Mouse (Mus musculus) MEL (cell line): ENCODE data around the gene Cela2a.

Experiments
- CHD2 ChIP-seq: IDR thresholded peaks from 2 replicates; pipeline ENCODE4 v1.6.1; 2011; ENCODE audit warnings: low read length, improper control_type of control experiment
- CTCF ChIP-seq, 3 experiments: IDR thresholded peaks in 2 of 3; conservative IDR thresholded peaks in 1 of 3; 2 replicates each; pipeline ENCODE4 v1.5.1; 2011 to 2012; ENCODE audit warnings: low read length in 3 of 3, low read depth in 2 of 3, mild to moderate bottlenecking in 2 of 3, improper control_type of control experiment in 1 of 3, inconsistent platforms in 1 of 3, mixed read lengths in 1 of 3, moderate library complexity in 1 of 3; ENCODE audit not compliant: control insufficient read depth in 1 of 3, insufficient read depth in 1 of 3, poor library complexity in 1 of 3, severe bottlenecking in 1 of 3
- EP300 ChIP-seq, 2 experiments: IDR thresholded peaks; 2 replicates each; pipeline ENCODE4 v1.6.1; 2011; ENCODE audit warnings: improper control_type of control experiment in 2 of 2, low read length in 2 of 2, low read depth in 1 of 2, mild to moderate bottlenecking in 1 of 2
- MAFK ChIP-seq: IDR thresholded peaks from 2 replicates; pipeline ENCODE4 v1.6.1; 2011; ENCODE audit warnings: low read depth, mild to moderate bottlenecking, low read length, improper control_type of control experiment, borderline replicate concordance
- TAL1 ChIP-seq: IDR thresholded peaks from 2 replicates; pipeline ENCODE4 v1.6.1; 2012; ENCODE audit warnings: mild to moderate bottlenecking, inconsistent platforms, low read length, moderate library complexity, mixed read lengths
- TBP ChIP-seq: IDR thresholded peaks from 2 replicates; pipeline ENCODE4 v1.8.0; 2011; ENCODE audit warnings: low read depth, low read length, improper control_type of control experiment
- USF1 ChIP-seq: IDR thresholded peaks from 2 replicates; pipeline ENCODE4 v1.6.1; 2014; ENCODE audit warnings: low read depth, mild to moderate bottlenecking, inconsistent platforms, low read length, improper control_type of control experiment, moderate library complexity

DNA sequence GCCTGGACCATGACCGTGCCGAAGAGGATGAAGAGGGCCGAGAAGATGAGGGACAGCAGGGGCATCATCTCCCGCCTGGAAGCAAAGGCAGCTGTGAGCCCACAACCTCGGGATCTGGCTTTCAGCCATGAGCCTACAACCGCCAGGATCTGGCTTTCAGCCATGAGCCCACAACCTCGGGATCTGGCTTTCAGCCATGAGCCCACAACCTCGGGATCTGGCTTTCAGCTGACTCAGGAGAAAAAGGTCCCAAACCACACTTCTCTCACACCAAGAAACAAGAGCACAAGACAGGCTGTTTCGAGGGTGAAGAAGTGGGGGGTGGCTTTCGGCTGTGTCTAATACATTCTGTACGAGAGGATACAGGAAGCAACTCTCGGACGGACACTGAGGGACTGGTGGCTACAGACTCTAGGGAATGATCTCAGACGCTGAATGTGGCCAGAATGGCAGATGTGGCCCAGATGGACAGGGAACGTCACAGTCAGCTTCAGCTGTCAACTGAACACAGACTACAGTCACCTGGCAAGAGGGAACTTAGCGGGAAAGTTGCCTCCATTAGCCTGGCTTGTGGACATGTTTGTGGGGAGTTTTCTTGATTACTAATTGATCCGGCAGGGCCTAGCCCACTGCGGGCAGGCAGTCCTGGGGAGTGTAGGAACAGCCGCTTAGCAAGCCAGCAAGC lies 59.1 kb downstream of the Cela2a start:
- TF ChIP-seq EP300 (IDR thresholded peaks at IDR 0.05; ENCODE audit: low read depth in 1 of 2, low read length in 2 of 2) (no peak), TAL1 (no peak), CHD2 (no peak), USF1 (no peak), CTCF (IDR thresholded peaks at IDR 0.05 in 2 of 3, conservative IDR thresholded peaks at IDR 0.05 in 1 of 3; ENCODE audit: control insufficient read depth in 1 of 3, insufficient read depth in 1 of 3, low read depth in 2 of 3, low read length in 3 of 3, poor library complexity in 1 of 3, severe bottlenecking in 1 of 3) (no peak), MAFK (peak; percentile 63), TBP (no peak)
